Mouse (Mus musculus): Measurements from ENCODE around the gene Itgb6. TPM values are rescaled to one million over a fixed set of nuclear protein-coding genes. Genes with fewer than 3 reads are reported as not detected.

The Itgb6 gene
- polyA plus RNA-seq, 1 experiment: not detected

- no peak overlapping the region for H3K27ac ChIP-seq (ENCODE audit: insufficient read depth, low read length)
- H3K4me3 ChIP-seq (ENCODE audit: insufficient read depth, low read length): no peak overlapping the region
- TF ChIP-seq CTCF (IDR thresholded peaks at IDR 0.05; ENCODE audit: extremely low read depth, insufficient read depth, low read length) (no peak), POLR2A (IDR thresholded peaks at IDR 0.05; ENCODE audit: extremely low read depth, insufficient read depth, low read length) (no peak)
- H3K4me1 ChIP-seq (ENCODE audit: control insufficient read depth, insufficient read depth, low read length): no peaks in the 10 kb centered on the region
Measured at GRCm38 (mm10) chr2:60714971-60715502, 7.4 kb downstream of the Itgb6 start.

GRCm38 (mm10) chr2:60714475-60714874, 8.0 kb downstream of the Itgb6 start:
- TF ChIP-seq CTCF (IDR thresholded peaks at IDR 0.05; ENCODE audit: extremely low read depth, insufficient read depth, low read length): no peak
- TF ChIP-seq POLR2A (IDR thresholded peaks at IDR 0.05; ENCODE audit: extremely low read depth, insufficient read depth, low read length): no peak
- Histone ChIP-seq H3K4me3 (ENCODE audit: insufficient read depth, low read length) (no peak overlapping the region), H3K27ac (ENCODE audit: insufficient read depth, low read length) (no peak overlapping the region), H3K4me1 (ENCODE audit: control insufficient read depth, insufficient read depth, low read length) (no peaks in the 10 kb centered on the region)

- TF ChIP-seq POLR2A (IDR thresholded peaks at IDR 0.05; ENCODE audit: extremely low read depth, insufficient read depth, low read length): no peak
- TF ChIP-seq CTCF (IDR thresholded peaks at IDR 0.05; ENCODE audit: extremely low read depth, insufficient read depth, low read length): no peak
- Histone ChIP-seq H3K27ac (ENCODE audit: insufficient read depth, low read length) (no peak overlapping the region), H3K4me1 (ENCODE audit: control insufficient read depth, insufficient read depth, low read length) (no peaks in the 10 kb centered on the region), H3K4me3 (ENCODE audit: insufficient read depth, low read length) (no peak overlapping the region)
Measured at GRCm38 (mm10) chr2:60713857-60714256, 8.6 kb downstream of the Itgb6 start.

- no peak overlapping the region for H3K27ac ChIP-seq (ENCODE audit: insufficient read depth, low read length)
- no peaks in the 10 kb centered on the region for H3K4me1 ChIP-seq (ENCODE audit: control insufficient read depth, insufficient read depth, low read length)
- no peak overlapping the region for H3K4me3 ChIP-seq (ENCODE audit: insufficient read depth, low read length)
- no peak for TF ChIP-seq CTCF (IDR thresholded peaks at IDR 0.05; ENCODE audit: extremely low read depth, insufficient read depth, low read length)
- TF ChIP-seq POLR2A (IDR thresholded peaks at IDR 0.05; ENCODE audit: extremely low read depth, insufficient read depth, low read length): no peak
Measured at GRCm38 (mm10) chr2:60712891-60713290, 9.6 kb downstream of the Itgb6 start.

- Histone ChIP-seq H3K27ac (ENCODE audit: insufficient read depth, low read length) (no peak overlapping the region), H3K4me1 (ENCODE audit: control insufficient read depth, insufficient read depth, low read length) (no peaks in the 10 kb centered on the region), H3K4me3 (ENCODE audit: insufficient read depth, low read length) (no peak overlapping the region)
- TF ChIP-seq CTCF (IDR thresholded peaks at IDR 0.05; ENCODE audit: extremely low read depth, insufficient read depth, low read length) (no peak), POLR2A (IDR thresholded peaks at IDR 0.05; ENCODE audit: extremely low read depth, insufficient read depth, low read length) (no peak)
Measured at GRCm38 (mm10) chr2:60712483-60712882, 10.0 kb downstream of the Itgb6 start.

- no peak overlapping the region for H3K4me3 ChIP-seq (ENCODE audit: insufficient read depth, low read length)
- H3K4me1 ChIP-seq (ENCODE audit: control insufficient read depth, insufficient read depth, low read length): no peaks in the 10 kb centered on the region
- TF ChIP-seq CTCF (IDR thresholded peaks at IDR 0.05; ENCODE audit: extremely low read depth, insufficient read depth, low read length) (no peak), POLR2A (IDR thresholded peaks at IDR 0.05; ENCODE audit: extremely low read depth, insufficient read depth, low read length) (no peak)
- H3K27ac ChIP-seq (ENCODE audit: insufficient read depth, low read length): no peak overlapping the region
Measured at GRCm38 (mm10) chr2:60711098-60711880, 11.2 kb downstream of the Itgb6 start.

- Histone ChIP-seq H3K4me3 (ENCODE audit: insufficient read depth, low read length) (no peak overlapping the region), H3K4me1 (ENCODE audit: control insufficient read depth, insufficient read depth, low read length) (no peaks in the 10 kb centered on the region), H3K27ac (ENCODE audit: insufficient read depth, low read length) (no peak overlapping the region)
- TF ChIP-seq CTCF (IDR thresholded peaks at IDR 0.05; ENCODE audit: extremely low read depth, insufficient read depth, low read length) (no peak), POLR2A (IDR thresholded peaks at IDR 0.05; ENCODE audit: extremely low read depth, insufficient read depth, low read length) (no peak)
Measured at GRCm38 (mm10) chr2:60710317-60710716, 12.1 kb downstream of the Itgb6 start.

GRCm38 (mm10) chr2:60708671-60709070, 13.8 kb downstream of the Itgb6 start:
- no peaks in the 10 kb centered on the region for H3K4me1 ChIP-seq (ENCODE audit: control insufficient read depth, insufficient read depth, low read length)
- TF ChIP-seq POLR2A (IDR thresholded peaks at IDR 0.05; ENCODE audit: extremely low read depth, insufficient read depth, low read length) (no peak), CTCF (IDR thresholded peaks at IDR 0.05; ENCODE audit: extremely low read depth, insufficient read depth, low read length) (no peak)
- no peak overlapping the region for H3K4me3 ChIP-seq (ENCODE audit: insufficient read depth, low read length)
- no peak overlapping the region for H3K27ac ChIP-seq (ENCODE audit: insufficient read depth, low read length)

- Histone ChIP-seq H3K4me3 (ENCODE audit: insufficient read depth, low read length) (no peak overlapping the region), H3K4me1 (ENCODE audit: control insufficient read depth, insufficient read depth, low read length) (no peaks in the 10 kb centered on the region), H3K27ac (ENCODE audit: insufficient read depth, low read length) (no peak overlapping the region)
- no peak for TF ChIP-seq POLR2A (IDR thresholded peaks at IDR 0.05; ENCODE audit: extremely low read depth, insufficient read depth, low read length)
- no peak for TF ChIP-seq CTCF (IDR thresholded peaks at IDR 0.05; ENCODE audit: extremely low read depth, insufficient read depth, low read length)
Measured at GRCm38 (mm10) chr2:60706866-60707265, 15.6 kb downstream of the Itgb6 start.

GRCm38 (mm10) chr2:60705426-60705825, 17.0 kb downstream of the Itgb6 start:
- TF ChIP-seq CTCF (IDR thresholded peaks at IDR 0.05; ENCODE audit: extremely low read depth, insufficient read depth, low read length) (no peak), POLR2A (IDR thresholded peaks at IDR 0.05; ENCODE audit: extremely low read depth, insufficient read depth, low read length) (no peak)
- Histone ChIP-seq H3K4me1 (ENCODE audit: control insufficient read depth, insufficient read depth, low read length) (no peaks in the 10 kb centered on the region), H3K27ac (ENCODE audit: insufficient read depth, low read length) (no peak overlapping the region), H3K4me3 (ENCODE audit: insufficient read depth, low read length) (no peak overlapping the region)

Data from cortical plate, adult 2 months (tissue).